Mouse (Mus musculus): ENCODE results near the gene Aim2. TPM values are rescaled to one million over a fixed set of nuclear protein-coding genes. Genes with fewer than 3 reads are reported as not detected.

Aim2 gene
- polyA plus RNA-seq, 1 experiment from 2014 or later, result 2.2 TPM

Other genes with a start within 250 kb of the Aim2 start
- not detected in 2 replicates for gene Olfr1408, start 213.5 kb upstream of the Aim2 start, polyA plus RNA-seq (2014; fragmentation: Nextera tagmentation; extraction: Ambion mirVana)
- gene Olfr1406, start 160.2 kb upstream of the Aim2 start, polyA plus RNA-seq (2014; fragmentation: Nextera tagmentation; extraction: Ambion mirVana), result not detected in 2 replicates
- not detected in 2 replicates for gene Olfr218, start 153.1 kb upstream of the Aim2 start, polyA plus RNA-seq (2014; fragmentation: Nextera tagmentation; extraction: Ambion mirVana)
- gene Olfr1404, start 138.5 kb upstream of the Aim2 start, polyA plus RNA-seq (2014; fragmentation: Nextera tagmentation; extraction: Ambion mirVana), result not detected in 2 replicates
- not detected in 2 replicates for gene Fcer1a, start 123.7 kb upstream of the Aim2 start, polyA plus RNA-seq (2014; fragmentation: Nextera tagmentation; extraction: Ambion mirVana)
- not detected in 2 replicates for gene Olfr418, start 84.9 kb upstream of the Aim2 start, polyA plus RNA-seq (2014; fragmentation: Nextera tagmentation; extraction: Ambion mirVana)
- not detected in 2 replicates for gene Mptx2, start 73.1 kb upstream of the Aim2 start, polyA plus RNA-seq (2014; fragmentation: Nextera tagmentation; extraction: Ambion mirVana)
- 0.45 and 0.96 TPM in 2 replicates for gene Ackr1, start 17.1 kb upstream of the Aim2 start, polyA plus RNA-seq (2014; fragmentation: Nextera tagmentation; extraction: Ambion mirVana)
- 1.0 and 1.1 TPM in 2 replicates for gene Cadm3, start 16.8 kb downstream of the Aim2 start, polyA plus RNA-seq (2014; fragmentation: Nextera tagmentation; extraction: Ambion mirVana)
- gene Ifi206, start 140.2 kb downstream of the Aim2 start, polyA plus RNA-seq (2014; fragmentation: Nextera tagmentation; extraction: Ambion mirVana), result 0.16 and 0.42 TPM in 2 replicates
- not detected in 2 replicates for gene Ifi214, start 185.1 kb downstream of the Aim2 start, polyA plus RNA-seq (2014; fragmentation: Nextera tagmentation; extraction: Ambion mirVana)
- 0.22 TPM in 1 of 2 replicates, not detected in the other for gene Ifi213, start 248.4 kb downstream of the Aim2 start, polyA plus RNA-seq (2014; fragmentation: Nextera tagmentation; extraction: Ambion mirVana)

All from heart, embryonic 14.5 days (tissue).